Mouse (Mus musculus) induced T-regulatory cell, adult 2 months (primary cell): ENCODE data around the gene Tmprss2.

Experiments
- DNase-seq: peaks from one replicate; pipeline ENCODE4 v3.0.0-alpha.2; 2012; ENCODE audit warnings: low read depth

The Tmprss2 gene

DNA sequence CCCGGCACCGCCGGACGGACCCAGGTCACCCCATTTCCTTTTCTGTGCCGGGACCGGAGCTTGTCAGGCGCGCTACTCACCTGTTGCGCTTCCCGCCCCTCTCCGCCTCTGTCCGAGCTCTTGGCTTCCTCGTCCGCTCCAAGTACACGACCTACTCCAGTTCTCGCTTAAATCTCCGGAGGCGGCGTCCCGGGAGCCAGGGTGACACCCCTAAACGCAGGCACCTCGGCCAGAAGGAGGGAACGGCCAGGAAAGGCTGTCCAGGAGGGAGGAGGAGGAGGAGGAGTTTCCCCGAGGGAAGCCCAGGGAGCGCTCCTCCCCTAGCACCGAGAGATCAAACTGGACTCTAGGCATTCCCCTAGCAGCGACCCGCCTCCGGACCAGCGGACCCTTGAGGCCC lies at the start of gene Tmprss2:
Gene Tmprss2 (minus strand): TSS at position 257 of the 400 bp plus-strand sequence.
- DNase-seq = no peak

DNA sequence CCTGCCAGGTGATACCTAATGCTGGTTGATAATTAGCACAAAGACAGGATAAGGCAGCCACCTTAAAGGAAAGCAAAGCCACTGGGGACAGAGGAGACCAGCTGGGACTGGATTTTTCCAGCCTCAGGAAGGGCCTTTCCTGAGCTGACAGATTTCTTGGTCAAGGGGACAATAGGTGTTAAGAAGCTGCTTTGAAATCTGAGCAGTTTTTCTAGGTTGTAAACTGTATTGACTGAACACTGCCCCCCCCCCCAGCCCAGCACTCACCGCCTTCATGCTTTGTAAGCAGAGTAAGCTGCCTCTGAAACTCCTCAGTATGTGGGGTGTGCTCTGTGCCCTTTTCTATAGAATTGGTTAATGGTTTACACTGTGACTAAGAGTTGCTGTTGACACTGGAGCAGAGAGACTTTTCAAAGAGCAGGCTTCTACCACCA lies 48.2 kb upstream of the Tmprss2 start:
- no peak for DNase-seq

DNA sequence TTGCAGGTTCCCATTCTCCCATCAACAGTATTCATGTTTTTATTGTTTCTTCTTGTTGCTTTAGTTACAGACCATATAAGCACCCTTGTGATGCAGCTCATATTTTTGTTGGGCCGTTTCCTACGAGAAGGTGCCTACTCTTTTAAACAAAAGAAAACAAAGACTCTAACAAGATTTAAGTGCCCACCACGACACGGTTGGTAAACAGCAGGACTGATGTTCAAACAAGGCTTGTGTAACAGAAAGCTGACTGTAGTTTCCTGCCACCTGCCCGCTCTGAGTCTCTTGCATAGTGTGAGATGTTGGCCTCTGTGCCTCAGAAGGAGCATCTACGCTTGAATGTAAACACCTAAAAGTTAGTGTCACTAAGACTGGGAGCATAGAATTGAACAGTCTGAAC lies 47.5 kb upstream of the Tmprss2 start:
- no peak for DNase-seq

DNA sequence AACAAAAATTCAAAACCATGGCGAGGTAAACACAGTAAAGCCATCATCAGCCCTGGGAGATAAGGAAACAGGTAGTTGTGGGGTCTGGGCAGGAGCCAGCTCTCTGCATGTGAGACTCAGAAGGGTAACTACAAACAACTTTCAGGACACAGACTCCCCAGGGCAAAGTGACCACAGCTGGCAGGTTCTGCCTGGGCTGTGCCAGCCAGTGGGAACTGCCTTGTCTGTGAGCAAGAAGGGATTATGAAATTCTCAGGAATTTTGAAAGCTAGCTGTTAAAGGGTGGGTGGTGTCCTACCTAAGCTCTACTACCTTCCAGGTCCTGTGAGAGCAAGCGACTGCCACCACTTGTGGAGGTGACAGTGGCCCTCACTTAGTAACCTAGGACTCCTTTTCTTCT lies 44.8 kb upstream of the Tmprss2 start:
- no peak for DNase-seq

DNA sequence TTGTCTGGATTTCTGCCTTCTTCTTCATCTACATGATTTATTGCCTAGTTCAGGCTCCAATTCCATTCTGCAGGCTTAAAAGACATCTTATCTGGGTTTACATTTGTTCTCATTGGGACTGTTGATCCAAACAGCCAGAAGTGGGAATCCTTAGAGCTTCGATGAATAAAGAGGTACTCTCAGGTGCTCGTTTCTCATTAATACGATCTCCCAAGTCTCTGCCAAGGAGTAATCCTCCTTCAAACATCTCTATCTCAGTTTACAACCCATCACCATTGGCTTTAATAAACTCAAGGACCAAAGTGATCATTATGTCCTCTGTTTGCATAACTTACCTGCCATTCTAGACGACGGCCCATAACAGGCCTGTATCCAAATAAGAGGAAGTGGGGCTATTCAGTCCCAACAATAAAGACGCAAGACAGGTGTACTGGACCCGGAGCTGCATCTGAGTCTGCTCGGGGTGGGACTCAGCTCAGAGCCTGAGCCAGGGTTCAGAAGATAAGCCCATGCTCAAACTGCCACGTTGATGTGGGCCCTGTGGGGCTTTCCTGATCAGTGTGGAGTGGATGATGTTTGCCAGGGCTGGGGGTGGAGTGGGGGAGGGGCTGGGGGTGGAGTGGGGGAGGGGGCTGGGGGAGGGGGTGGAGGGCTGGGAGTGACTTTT lies 38.7 kb upstream of the Tmprss2 start:
- no peak for DNase-seq

DNA sequence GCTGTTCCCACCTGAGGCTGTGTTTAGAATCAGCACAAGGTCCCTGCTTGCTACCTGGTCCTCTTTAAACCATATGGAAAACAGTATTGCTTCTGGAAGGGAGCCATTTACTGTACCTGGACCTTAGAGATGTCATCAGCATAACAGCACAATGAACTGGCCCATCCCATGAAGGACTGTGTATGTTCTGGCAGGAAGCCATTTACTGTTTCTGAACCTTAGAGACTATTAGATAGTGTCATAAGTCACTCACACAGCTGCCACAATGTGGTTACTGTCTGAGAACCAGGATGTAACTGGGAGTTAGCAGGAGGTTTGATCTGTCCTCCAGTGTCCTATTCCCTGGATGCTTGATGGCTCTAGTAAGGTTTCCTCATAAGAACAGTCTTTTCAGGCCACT lies 33.7 kb upstream of the Tmprss2 start:
- DNase-seq = no peak

DNA sequence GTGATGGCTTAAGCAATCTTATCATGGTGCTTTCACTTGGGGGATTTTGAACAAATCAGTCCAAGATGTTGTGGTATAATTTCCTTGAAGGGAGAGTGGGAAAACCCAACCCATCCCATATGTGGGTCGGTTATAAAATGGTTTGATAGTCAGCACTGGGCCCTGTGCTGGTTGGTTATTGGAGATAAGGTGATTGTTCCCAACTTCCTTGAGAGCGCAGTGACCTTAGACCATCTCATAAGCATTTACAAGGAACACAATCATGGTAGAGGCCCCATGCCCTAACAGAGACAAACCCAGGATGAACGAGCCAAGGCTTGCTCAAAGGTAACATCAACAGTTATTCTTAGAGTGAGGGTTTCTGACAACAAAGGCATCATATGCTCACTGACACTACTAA lies 28.6 kb upstream of the Tmprss2 start:
- DNase-seq = no peak

DNA sequence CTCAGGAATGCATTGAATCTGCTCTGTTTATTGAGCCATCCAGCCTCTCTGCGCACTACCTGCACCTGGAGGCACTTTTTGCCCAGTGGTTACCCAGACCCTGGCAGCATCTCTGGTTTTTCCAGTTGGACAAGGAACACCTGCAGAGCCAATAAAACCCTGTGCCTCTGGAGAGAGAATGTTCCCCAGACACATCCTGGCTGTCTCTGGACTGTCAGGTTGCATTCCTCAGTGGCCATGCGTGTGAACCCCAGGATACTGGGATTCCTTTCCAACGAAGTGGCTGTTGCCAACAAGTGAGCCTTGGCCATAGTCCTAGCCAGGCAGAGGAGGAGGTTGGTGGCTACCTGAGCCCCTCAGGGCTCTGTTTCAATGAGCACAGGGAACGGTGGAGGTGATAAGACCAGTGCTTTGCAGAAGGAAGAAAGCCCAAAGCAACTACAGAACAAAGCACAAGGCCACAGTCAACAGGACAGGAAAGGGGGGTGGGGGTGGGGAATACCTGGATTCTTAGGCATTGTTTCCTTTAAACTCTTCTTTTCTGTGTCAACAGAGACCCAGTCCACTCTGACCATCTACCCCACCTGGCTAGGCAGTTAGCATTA lies 22.0 kb upstream of the Tmprss2 start:
- DNase-seq = no peak

DNA sequence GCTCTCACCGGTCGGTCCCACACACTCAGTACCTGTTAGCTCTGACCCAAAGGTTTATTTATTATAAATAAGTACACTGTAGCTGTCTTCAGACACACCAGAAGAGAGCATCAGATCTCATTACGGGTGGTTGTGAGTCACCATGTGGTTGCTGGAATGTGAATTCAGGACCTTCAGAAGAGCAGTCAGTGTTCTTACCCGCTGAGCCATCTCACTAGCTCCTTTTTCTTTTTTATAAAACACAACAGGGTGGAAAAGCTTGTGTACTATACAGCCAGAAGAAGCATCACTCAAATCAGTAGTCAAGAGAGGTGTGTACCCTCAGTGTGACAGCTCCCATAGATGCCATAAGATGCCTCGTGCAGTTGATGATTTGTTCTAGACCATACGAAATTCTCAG lies 12.2 kb upstream of the Tmprss2 start:
- no peak for DNase-seq

DNA sequence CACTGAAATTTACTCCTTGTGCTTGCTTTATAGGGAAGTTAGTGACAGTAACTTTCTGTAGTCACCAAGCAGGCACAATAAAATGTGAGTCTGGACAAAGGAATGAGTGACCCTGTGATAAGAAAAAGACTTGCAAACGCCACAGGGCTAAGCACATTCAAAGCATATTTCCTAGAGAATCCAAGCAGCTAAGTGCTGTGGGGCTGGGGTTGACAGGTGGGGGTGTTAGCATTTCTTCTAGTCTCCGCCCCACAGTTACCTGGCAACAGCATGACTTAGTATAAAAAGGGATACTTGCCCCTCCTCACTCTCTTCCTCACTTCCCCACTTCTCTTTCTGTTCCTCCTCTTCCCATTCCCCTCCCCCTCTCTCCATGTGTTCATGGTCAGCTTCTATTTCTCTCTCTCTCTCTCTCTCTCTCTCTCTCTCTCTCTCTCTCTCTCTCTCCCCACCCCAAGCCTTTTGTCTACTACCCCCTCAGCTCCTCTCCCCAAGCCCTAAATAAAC lies 11.4 kb upstream of the Tmprss2 start:
- no peak for DNase-seq

DNA sequence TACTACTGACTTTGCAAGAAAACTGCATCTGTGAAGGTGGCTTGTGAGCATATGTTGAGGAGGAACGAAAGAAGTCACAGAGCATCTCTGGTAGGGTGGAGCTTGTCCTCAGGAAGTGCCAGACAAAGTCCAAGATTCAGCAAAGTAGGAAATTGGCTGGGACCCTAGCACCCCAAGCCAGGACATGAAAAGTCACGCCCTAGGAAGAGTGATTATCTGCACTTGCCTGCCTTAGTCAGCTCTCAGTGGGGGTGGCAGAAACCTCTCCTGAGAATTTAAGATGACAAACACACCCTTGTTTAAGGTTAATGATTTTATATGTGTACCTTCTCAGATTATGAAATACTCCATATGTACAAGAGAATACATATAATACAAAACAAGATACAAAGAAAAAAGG lies 7.3 kb upstream of the Tmprss2 start:
- DNase-seq = no peak

DNA sequence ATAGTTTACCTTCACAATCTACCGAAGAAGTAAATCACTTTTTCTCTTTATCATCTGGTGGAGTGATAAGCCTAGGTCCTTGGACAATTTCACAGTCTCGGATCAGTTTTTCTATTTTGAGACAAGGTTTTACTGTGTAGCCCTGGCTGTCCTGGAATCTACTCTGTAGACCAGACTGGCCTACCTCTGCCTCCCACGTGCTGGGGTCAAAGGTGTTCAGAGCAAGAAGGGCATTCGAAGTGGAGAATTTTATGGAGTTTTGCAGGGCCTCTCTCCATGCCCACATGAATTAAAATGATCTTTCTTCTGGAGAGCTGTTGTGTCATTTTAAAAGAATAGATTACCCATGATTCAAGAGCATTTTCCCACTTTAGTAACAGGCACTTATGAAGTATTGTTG lies 1.0 kb upstream of the Tmprss2 start:
- no peak for DNase-seq

DNA sequence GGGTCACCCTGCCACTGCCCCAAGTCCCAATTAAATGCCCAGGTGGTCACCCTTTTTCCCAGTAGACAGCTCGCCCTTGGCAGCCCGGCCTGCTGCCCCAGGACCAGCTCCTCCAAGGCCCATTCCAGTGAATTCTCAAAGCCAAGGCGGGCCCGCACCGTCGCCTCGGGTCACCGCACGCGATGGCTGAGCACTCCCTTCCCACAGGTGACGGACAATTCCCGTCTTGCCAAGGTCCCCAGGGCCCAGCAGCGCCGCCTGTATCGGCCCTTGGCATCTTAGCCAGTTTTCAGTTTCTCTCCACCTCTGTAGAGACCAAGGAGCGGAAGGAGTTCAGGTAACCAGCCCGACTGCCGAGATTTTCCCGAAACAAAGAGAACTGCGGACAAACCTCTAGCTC lies 749 bp downstream of the Tmprss2 start:
- DNase-seq = no peak

DNA sequence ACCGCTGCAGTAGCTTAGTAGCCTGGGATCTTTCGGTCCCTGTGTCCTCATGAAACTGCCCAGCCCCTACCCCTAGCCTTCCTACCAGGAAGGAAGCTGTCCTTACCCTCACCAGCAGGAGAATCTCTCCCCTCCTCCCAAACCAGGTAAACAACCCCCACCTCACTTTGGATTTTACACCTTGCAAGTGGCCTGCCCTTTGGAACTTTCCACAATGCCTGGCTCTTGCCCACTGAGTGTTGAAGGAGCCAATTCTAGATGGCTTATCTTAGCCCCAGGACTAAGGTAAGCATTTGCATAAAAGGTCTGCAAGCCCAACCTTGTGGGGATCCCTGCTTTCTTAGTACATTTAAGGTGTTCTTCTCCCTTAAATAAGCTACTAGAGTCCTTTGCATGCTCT lies 1.3 kb downstream of the Tmprss2 start:
- DNase-seq = no peak

DNA sequence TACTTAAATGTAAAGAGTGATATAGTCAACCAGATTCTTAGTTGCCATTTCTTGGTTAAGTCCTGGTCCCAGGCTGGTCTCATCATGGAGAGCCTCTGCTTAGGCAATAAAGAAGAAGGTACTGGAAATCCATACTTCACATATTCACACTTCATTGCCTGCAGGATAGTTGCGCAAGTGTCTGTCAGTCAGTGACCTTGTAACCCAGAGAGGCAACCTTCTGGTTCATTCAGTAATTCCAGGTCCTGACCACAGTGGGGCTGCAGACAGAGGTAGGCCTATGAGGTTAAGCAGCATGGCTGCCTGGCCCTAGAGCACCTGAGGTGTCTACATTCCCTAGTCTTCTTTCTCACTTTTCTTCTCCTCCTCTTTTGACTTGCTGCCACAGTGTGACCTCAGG lies 3.0 kb downstream of the Tmprss2 start:
- DNase-seq = no peak

DNA sequence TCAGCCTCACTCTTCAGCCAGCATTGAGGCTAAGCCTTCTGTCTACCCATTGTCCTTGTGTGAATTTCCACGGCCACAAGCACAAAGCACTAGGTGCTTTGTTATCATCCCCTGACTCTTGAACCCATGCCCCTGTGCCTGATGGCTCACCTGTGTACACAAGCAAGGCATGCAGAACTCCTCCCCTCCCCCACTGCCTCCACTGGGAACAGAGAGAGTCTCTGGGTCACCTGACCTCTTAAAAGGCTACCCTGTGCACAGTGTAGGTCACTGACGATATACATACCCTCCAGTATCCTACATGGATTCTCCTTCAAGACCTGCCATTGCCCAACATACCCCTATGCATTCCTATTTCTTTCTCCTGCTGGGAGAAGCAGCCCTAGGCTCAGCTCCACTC lies 4.2 kb downstream of the Tmprss2 start:
- DNase-seq = no peak

DNA sequence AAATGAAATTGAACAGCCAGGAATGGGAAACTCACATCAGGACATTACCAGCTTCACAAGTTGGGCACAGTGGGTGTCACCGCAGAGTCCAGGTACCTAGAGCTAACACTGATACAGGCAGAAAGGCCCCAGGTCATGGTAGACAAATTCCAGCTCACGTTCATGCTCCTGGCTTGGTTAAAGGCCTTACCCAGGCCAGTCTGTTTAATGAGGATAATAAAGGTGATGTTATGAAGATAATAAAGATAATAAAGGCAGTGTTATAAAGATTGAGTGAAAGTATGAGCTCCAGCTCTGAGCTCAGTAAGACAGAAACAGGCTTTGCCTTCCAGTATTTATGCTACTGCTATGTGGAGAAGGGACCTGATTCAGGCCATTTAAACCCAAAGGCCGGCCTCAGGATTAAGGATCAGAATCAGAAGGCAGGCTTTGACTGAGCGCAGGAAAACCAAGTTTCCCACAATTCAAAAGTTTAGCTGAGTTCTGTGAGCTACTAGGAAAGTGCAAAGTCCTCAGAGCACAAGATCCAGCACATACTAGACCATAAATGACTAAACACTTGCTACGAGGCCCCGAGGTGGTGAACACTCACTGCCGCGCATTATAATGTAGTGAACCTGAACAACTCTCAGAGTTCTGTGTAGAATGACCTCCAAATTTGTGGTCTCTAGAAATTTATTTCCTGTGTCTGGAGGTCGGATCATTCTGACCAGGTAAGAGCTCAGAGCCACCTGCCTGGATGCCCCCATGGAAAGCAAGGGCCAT lies 4.9 kb downstream of the Tmprss2 start:
- no peak for DNase-seq

DNA sequence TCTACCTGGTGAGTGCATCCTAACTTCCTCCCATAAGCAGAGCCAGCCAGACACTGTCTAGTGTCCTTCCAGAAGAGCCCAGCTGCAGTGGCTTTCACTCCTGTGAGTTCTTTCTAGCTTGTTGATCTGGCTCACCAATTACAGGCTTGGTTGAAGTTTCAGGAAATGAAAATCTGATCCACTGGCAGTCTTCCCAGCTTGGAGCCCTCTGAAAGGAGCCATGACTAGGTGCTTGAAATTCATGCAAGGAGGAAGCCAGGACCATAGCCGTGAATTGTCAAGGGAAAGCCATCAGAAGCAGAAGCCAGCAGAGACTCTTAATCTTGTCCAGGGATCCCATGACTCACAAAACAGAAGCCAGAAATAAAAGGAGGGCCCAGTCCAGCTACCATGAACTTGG lies 8.7 kb downstream of the Tmprss2 start:
- no peak for DNase-seq

DNA sequence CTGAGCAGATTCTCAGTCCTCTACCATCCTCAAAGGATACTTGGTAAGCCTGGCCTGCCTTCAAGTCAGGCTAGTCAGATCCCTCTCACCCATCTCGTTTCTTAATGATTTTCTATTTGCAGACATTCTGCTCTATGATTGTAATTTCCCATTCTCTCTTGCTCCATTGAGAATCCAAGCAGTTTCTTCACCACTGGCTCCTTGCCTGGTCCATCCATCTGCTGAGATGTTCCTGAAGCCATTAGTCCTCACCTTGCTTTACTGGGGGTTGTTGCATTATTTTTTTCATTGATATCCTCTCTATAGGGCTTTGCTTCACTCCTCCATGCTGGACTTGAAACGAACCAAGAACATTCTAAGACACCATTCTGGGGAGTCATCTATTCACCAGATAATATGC lies 10.4 kb downstream of the Tmprss2 start:
- no peak for DNase-seq

DNA sequence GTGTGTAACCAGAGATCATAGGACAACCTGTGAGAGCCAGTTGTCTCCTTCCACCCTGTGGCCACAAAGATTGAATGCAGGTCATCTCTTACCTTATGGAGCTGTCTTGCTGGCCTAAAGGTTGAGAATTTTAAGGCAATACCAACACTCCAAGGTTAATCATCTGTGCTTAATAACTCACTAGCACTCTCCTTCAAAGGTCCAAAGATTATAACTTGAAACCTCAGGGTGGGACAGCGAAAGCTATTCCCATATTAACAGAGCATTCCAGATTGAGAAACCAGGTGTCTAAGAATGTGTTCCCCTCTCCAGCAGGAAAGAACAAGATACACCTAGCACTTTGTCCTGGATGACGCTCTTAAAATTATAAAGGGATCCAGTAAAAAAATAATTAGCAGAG lies 12.9 kb downstream of the Tmprss2 start:
- DNase-seq = no peak

DNA sequence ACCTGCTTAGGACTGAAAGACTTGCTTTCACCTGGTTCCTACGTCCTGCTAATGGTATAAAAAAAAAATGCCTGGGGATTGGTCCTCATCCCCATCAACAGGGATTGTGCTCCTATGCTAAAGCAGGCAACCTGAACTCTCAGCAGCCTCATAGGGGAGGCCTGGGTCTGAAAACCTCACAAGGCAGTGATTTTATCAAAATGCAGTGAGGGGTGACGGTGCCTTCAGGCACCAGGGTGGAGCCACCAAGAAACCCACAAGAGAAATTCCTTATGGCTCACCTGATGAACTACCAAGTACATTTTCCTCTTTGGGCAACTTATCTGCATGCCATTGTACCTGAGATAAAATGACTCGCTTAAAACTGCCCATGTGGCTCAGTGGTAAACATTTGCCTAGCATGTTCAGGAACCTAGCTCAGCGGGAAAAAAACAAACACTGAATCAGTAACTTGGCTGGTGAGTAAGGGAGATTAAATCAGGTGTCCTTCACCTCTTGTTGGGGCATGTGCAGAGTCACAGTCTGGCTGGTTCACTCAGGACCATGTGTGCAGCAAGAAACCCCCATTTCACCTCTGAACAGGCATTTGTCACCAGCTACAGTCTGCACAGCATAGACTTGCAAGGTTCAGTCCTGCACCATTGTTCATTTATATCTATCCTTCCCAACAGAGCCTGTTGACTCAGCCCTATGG lies 17.0 kb downstream of the Tmprss2 start:
- DNase-seq = no peak

DNA sequence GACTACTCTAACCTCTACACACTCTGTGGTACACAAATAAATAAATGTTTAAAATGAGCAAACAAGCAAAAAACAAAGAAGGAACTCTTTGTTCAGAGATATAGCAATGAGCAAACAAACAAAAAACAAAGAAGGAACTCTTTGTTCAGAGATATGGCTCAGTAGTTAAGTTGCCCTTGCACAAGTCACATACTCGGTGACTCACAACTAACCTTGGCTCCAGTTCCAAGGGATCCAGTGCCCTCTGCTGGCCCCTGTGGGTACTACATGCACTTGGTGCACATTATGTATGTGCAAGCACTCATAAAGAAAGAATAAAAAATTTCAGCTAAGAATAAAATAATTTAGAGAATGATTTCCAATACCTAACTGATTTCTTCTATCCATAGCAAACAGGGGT lies 17.9 kb downstream of the Tmprss2 start:
- peak; percentile 84 for DNase-seq

DNA sequence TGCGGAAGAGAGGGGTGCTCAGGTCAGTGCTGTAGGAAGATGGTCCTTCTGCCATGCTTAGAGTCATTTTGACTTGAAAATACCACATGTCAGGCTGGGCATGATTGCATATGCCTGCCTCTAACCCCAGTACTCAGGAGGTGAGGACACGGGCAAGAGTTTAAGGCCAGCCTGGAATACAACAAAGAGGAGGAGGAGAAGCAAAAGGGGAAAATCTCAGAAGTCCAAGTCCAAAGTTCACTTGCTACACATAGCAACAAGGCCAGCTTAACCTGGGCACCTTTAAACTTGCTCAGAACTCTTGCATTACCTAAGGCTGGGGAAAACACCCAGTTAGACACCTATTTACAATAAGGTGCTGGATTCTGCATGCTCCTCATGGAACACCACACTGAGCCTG lies 19.5 kb downstream of the Tmprss2 start:
- DNase-seq = no peak
